Mouse (Mus musculus) heart, postnatal 0 days (tissue): ENCODE measurements around the gene Gper1.

Source experiments
- CTCF ChIP-seq: IDR thresholded peaks from 2 replicates; pipeline ENCODE4 v1.5.1; 2016; ENCODE audit warnings: antibody characterized with exemption, control low read depth, low read depth
- EP300 ChIP-seq: IDR thresholded peaks from 2 replicates; pipeline ENCODE4 v1.6.1; 2016; ENCODE audit warnings: antibody characterized with exemption, low read depth

DNA sequence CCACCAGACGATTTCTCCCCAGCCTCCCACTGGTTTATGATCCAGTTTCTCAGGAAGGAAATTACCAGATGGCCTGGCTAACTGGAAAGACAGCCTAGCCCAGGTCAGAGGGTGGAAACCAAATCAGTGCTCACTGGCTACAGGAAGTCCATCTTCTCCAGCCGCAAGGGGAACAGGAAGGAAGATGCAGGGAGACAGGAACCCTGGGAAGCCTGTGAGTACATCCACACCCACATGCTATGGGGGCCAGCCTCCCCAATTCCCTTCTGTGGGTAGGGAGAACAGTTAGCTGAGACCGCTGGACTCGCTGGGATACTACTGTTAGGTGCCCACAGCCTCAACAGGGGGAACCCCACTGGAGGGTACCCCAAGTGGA, 34.8 kb upstream of the Gper1 start:
- TF ChIP-seq CTCF (no peak), EP300 (peak; percentile 82)
